Mouse (Mus musculus) forebrain, embryonic 15.5 days (tissue): Measurements from ENCODE around the gene Ccdc85b. TPM values are rescaled to one million over a fixed set of nuclear protein-coding genes. Genes with fewer than 3 reads are reported as not detected.
A peak's percentile ranks its signal among the peaks of the same experiment; 100 is the strongest.

Source experiments
- ATAC-seq: fragments of 200-750 bp; cut with Nextera tagmentation; replicated peaks from 2 replicates; pipeline ENCODE4 v1.8.0; 2017; ENCODE audit warnings: mild to moderate bottlenecking, moderate TSS enrichment, moderate library complexity
- H3K27ac ChIP-seq: fragments of 300-500 bp; sonication (generic); replicated peaks from 2 replicates; pipeline ENCODE4 v1.5.1; 2015; ENCODE audit warnings: mild to moderate bottlenecking, inconsistent platforms
- H3K27me3 ChIP-seq: fragments of 300-500 bp; sonication (generic); 2 replicates; pipeline ENCODE4 v1.6.1; 2015; ENCODE audit warnings: inconsistent platforms
- H3K36me3 ChIP-seq: fragments of 300-500 bp; sonication (generic); 2 replicates; pipeline ENCODE4 v1.6.1; 2015; ENCODE audit warnings: mild to moderate bottlenecking, inconsistent platforms
- H3K4me1 ChIP-seq: fragments of 300-500 bp; sonication (generic); 2 replicates; pipeline ENCODE4 v1.6.1; 2015; ENCODE audit warnings: inconsistent platforms
- H3K4me2 ChIP-seq: fragments of 300-500 bp; sonication (generic); replicated peaks from 2 replicates; pipeline ENCODE4 v1.6.1; 2015; ENCODE audit warnings: mild to moderate bottlenecking, inconsistent platforms
- H3K4me3 ChIP-seq: fragments of 300-500 bp; sonication (generic); 2 replicates; pipeline ENCODE4 v1.5.1; 2015; ENCODE audit warnings: mild to moderate bottlenecking, inconsistent platforms
- H3K9ac ChIP-seq: fragments of 300-500 bp; sonication (generic); replicated peaks from 2 replicates; pipeline ENCODE4 v1.6.1; 2015; ENCODE audit warnings: mild to moderate bottlenecking, inconsistent platforms
- H3K9me3 ChIP-seq: fragments of 300-500 bp; sonication (generic); 2 replicates; pipeline ENCODE4 v1.6.1; 2016; ENCODE audit warnings: inconsistent platforms
- WGBS: fragments of 180-500 bp; shearing (Covaris S2); methylation state at CpG from one replicate; pipeline ENCODE4 v1.1.7; 2015; ENCODE audit warnings: mixed read lengths; 5-methylcytosine and 5-hydroxymethylcytosine counted together
- polyA plus RNA-seq: library from polyadenylated mRNA; unstranded; fragments of >200 nt; fragmentation: Nextera tagmentation; extraction: Ambion mirVana; gene quantifications from 2 replicates; pipeline ENCODE4 v1.2.1, GENCODE M21; 2015

Ccdc85b gene
- polyA plus RNA-seq, 1 experiment from 2014 or later: 10.7 TPM

DNA sequence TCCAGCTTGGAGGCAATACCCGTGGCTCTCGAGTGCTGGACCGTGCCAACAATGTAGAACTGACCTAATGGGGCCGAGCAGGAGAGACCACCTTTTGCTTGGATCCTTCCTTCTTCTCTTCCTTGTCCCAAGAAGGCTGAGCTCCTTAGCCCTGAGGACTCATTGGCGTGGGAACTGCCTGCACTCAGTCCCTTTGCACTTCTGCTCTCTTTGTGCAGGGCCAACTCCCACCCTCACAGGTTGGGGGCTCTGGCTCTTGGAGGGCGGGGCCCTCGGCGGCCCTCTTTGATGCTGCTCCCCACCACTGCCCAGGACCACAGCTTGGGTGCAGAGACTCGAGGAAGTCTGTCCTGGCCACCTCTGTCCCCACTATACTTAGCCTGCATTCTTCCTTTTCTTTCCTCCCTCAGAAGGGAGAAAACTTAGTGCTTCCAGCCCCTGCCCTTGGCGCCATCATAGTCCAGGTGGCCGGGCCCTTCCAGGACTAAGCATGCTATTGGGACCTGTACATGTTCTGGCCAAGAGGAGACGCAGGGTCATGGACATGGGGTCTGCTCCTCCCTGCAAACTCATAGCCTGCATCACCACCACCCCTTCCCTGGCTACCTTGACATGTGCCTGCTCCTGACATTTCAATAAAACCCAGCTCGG lies 30.9 kb downstream of the Ccdc85b start:
- no peak for ATAC-seq
- Histone ChIP-seq H3K4me3 (no peak overlapping the region), H3K27ac (no peak overlapping the region), H3K36me3 (peaks cover 12% of the 10 kb centered on the region), H3K9ac (no peak overlapping the region), H3K4me1 (peaks cover 42% of the 10 kb centered on the region), H3K9me3 (no peaks in the 10 kb centered on the region), H3K27me3 (no peaks in the 10 kb centered on the region), H3K4me2 (no peak overlapping the region)
- WGBS: 93% methylated on average over 13 of the region's 13 CpGs

DNA sequence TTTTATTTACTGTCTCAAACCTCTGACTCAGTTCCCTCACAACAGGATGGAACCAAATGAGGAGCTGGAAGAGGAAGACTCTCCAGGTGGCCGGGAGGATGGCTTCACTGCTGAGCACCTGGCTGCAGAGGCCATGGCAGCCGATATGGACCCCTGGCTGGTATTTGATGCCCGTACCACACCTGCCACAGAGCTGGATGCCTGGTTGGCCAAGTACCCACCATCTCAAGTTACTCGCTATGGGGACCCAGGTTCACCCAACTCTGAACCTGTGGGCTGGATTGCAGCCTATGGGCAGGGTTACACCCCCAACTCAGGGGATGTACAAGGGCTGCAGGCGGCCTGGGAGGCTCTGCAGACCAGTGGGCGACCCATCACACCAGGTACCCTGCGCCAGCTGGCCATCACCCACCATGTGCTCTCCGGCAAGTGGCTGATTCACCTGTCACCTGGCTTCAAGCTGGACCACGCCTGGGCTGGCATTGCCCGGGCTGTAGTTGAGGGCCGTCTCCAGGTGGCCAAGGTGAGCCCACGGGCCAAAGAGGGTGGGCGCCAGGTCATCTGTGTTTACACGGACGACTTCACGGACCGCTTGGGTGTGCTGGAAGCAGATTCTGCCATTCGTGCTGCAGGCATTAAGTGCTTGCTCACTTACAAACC lies 31.7 kb downstream of the Ccdc85b start:
- 91% methylated on average over 18 of the region's 18 CpGs for WGBS
- Histone ChIP-seq H3K27ac (peak overlapping the region; percentile 87; the same call in 1 of the 2 replicates), H3K36me3 (peaks cover 13% of the 10 kb centered on the region), H3K4me2 (peak overlapping the region; percentile 67), H3K4me1 (peaks cover 43% of the 10 kb centered on the region), H3K9me3 (no peaks in the 10 kb centered on the region), H3K4me3 (peak overlapping the region; percentile 81), H3K9ac (peak overlapping the region; percentile 89), H3K27me3 (no peaks in the 10 kb centered on the region)
- no peak for ATAC-seq

DNA sequence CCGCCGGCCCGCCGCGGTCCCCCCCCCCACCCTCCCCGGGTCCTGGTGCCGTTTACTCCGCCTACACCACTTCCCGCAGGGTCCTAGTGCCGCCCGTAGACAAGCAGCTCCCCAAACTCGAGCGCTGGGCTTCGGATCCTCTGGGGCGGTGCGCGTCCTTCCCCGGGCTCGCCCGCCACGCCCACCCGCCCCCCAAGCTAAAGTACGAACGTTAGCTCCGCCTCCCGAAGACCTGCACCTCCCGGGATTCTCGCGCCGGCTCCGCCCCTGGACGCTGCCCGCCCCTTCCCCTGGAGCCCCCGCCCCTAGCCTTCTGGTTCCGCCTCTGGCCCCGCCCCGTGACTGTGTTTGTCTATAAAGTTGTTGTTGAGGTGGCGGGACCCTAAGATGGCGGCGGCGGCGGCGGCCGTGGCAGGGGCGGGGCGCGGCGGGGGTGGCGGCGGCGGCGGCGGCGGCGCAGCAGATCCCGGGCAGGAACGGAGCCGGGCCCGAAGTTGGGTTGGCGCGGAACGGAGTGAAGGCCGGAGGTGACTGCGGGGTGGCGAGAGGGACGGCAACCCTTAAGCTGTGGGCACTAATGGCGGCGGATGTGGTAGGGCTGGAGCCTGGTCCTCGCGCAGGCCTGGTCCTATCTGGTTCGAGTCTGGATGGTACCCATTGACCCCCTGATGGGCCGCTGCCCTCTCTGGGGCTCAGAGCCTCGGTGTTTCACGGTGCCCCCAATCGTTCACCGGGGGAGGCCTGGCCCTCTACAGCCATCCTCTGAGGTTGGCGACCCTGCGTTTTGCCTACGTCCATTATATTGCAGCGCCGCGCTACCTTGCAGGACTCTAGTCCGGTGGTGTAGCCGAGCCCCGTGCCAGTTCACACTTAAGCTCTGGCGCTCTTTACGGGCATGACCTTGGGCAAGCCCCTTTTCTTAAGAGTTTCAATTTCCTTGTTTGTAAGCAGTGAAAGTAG lies 32.6 kb downstream of the Ccdc85b start, which contains the start of the genes Drap1 and AI837181:
TSS of gene Drap1 (minus strand) at position 198 of the 960 bp plus-strand sequence.
TSS of gene AI837181 (plus strand) at position 363 of the 960 bp plus-strand sequence.
- peaks cover 19% of the 10 kb centered on the region for H3K36me3 ChIP-seq
- WGBS: under 1% methylated on average over 75 of the region's 87 CpGs

DNA sequence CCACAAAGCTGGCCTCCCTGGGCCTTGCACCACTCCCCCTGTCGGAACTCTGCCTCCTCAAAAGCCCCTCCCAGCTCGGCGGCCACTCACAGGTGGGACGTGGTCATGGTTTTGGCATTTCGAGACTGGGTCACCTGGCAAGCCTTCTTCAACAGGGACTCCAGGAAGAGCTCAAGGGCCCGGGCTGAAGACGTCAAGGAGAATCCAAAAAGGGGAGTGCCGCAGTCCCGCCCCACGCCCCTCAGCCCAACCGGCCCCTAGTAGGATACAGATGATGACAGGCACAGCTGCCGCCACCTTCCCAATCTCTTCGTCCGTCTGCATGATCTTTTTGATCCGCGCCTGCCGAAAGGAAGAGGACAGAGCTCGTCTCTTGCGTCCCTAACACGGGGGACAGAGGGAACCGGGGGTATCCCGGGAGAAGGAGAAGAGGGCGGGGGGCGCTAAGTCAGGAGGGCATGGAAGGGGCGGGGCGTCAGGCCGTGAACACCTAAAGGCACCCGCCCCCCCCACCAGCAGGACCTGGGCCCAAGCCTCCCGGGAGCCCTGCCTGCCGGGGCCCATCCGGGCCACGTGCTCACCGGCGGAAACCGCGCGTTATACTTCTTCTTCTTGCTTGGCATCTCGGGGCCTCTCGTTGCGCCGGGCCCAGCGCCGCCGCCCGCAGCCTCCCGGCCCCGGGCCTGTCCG lies 33.5 kb downstream of the Ccdc85b start:
- Histone ChIP-seq H3K9ac (peak overlapping the region; percentile 66), H3K27ac (peak overlapping the region; percentile 85), H3K36me3 (peaks cover 22% of the 10 kb centered on the region), H3K4me1 (peaks cover 43% of the 10 kb centered on the region), H3K4me3 (peak overlapping the region; percentile 81), H3K9me3 (no peaks in the 10 kb centered on the region), H3K27me3 (no peaks in the 10 kb centered on the region), H3K4me2 (peak overlapping the region; percentile 80)
- WGBS: 3% methylated on average over 34 of the region's 48 CpGs
- ATAC-seq: peak; percentile 17

More for the DNA sequence above, 32.6 kb downstream of the Ccdc85b start, which contains the start of the genes Drap1 and AI837181:
- Histone ChIP-seq H3K4me3 (peak within 1 kb of the TSS; percentile 81), H3K4me1 (peaks cover 43% of the 10 kb centered on the region), H3K9me3 (no peaks in the 10 kb centered on the region), H3K4me2 (peak within 1 kb of the TSS; percentile 80), H3K27ac (peak within 1 kb of the TSS; percentile 87), H3K27me3 (no peaks in the 10 kb centered on the region), H3K9ac (peak within 1 kb of the TSS; percentile 89)
- peak; percentile 93 for ATAC-seq

DNA sequence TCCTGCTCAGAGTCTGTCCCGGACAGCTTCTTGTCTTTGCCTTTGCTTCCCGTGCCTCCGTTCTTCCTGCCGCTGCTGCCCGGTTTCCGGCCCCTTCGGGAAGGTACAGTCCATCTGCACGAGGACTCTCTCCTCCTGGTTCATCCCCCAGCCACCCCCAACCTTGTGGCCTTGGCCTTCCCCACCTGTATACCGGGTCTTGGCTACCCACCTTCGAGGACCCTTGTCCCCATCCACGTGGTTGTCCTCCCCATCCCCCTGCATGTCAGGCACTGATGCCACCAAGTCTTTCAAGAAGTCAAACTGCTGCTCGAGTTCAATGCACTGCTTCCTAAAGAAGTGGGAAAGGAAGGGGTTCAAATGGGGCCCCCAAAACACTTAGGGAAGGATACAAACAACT lies 34.1 kb downstream of the Ccdc85b start:
- 62% methylated on average over 12 of the region's 12 CpGs for WGBS
- Histone ChIP-seq H3K27me3 (no peaks in the 10 kb centered on the region), H3K4me2 (peak overlapping the region; percentile 80), H3K4me1 (peaks cover 43% of the 10 kb centered on the region), H3K36me3 (peaks cover 22% of the 10 kb centered on the region), H3K27ac (no peak overlapping the region), H3K9ac (peak overlapping the region; percentile 66), H3K9me3 (no peaks in the 10 kb centered on the region), H3K4me3 (peak overlapping the region; percentile 81)
- ATAC-seq: no peak

DNA sequence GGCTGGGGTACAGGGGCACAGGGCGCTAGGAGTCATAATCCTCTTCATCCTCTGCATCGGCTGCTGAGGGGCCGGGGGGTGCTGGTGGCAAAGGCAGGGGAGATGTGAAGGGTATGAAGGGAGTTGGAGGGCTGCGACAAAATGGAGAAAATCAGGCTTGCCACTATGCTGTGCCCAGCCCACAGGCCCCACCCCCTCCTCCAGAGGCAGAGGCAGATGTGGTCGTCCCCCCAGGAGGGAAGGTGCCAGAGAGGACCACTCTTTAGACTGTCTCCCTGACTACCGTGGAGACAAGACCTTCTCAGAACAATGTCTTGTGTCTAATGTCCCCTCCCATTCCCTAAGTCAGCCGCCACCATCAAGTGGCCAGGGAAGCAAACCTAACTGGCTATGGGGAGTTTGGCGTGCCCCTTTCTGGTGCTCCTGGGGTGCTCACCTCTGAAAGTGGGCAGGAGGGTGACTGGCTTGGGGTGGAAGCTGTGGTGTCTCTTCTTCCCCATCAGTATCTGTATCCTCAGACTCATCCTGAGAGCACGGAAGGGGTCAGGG lies 34.7 kb downstream of the Ccdc85b start:
- WGBS: 75% methylated on average over 9 of the region's 9 CpGs
- H3K9ac ChIP-seq: peak overlapping the region; percentile 66; the same call in 1 of the 2 replicates

DNA sequence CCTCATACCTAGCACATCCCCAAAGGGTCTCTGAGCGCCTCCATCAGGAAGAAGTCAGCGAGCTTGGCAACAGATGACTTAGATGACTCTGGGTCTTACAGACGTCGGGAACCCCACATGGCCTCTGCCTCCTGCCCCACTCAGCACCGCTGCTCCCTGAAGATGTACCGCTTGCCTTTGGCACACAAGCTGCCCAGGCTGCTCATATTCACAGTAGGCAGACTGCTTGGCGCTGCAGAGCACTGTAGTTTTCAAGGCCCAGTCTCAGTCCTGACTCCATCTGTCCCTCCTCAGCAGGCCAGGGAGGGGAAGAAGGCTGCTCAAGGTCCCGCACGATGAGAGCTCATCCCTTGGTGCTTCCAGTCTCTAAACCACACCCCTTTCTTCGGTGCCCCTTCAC lies 35.4 kb downstream of the Ccdc85b start:
- Histone ChIP-seq H3K4me2 (no peak overlapping the region), H3K9me3 (no peaks in the 10 kb centered on the region), H3K4me1 (peaks cover 43% of the 10 kb centered on the region), H3K36me3 (peaks cover 20% of the 10 kb centered on the region), H3K9ac (no peak overlapping the region), H3K27me3 (no peaks in the 10 kb centered on the region), H3K27ac (no peak overlapping the region), H3K4me3 (no peak overlapping the region)
- 86% methylated on average over 10 of the region's 10 CpGs for WGBS
- no peak for ATAC-seq

More for the DNA sequence above, 34.7 kb downstream of the Ccdc85b start:
- Histone ChIP-seq H3K4me1 (peaks cover 43% of the 10 kb centered on the region), H3K27me3 (no peaks in the 10 kb centered on the region), H3K4me3 (peak overlapping the region; percentile 81), H3K4me2 (peak overlapping the region; percentile 80), H3K36me3 (peaks cover 22% of the 10 kb centered on the region), H3K27ac (no peak overlapping the region), H3K9me3 (no peaks in the 10 kb centered on the region)
- no peak for ATAC-seq

DNA sequence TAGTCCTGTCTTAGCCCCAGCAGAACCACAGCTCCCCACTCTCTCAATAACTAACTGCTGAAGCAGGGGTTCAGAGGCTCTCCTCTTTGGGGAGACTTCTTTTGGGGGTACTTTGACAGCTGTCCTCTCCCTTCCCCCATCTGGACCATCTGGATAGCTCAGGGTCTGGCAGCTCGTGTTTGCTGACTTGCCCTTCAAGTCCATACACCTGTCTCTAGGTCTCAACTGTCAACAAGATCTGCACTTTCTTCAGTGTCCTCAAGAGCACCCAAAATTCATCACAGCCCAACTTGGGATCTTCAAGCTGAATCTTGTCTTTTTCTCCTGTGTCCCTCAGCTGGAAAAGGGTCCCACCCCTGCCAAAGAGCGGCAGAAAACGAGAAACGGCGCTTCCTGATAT lies 35.9 kb downstream of the Ccdc85b start:
- no peaks in the 10 kb centered on the region for H3K27me3 ChIP-seq
- peaks cover 38% of the 10 kb centered on the region for H3K4me1 ChIP-seq
- H3K4me3 ChIP-seq: no peak overlapping the region
- peaks cover 16% of the 10 kb centered on the region for H3K36me3 ChIP-seq
- H3K9ac ChIP-seq: 0 out of 2 replicates have a peak overlapping the region, but pooled peaks have one; percentile 7
- no peaks in the 10 kb centered on the region for H3K9me3 ChIP-seq
- no peak overlapping the region for H3K27ac ChIP-seq
- ATAC-seq: no peak
- 86% methylated on average over 5 of the region's 5 CpGs for WGBS
- no peak overlapping the region for H3K4me2 ChIP-seq

DNA sequence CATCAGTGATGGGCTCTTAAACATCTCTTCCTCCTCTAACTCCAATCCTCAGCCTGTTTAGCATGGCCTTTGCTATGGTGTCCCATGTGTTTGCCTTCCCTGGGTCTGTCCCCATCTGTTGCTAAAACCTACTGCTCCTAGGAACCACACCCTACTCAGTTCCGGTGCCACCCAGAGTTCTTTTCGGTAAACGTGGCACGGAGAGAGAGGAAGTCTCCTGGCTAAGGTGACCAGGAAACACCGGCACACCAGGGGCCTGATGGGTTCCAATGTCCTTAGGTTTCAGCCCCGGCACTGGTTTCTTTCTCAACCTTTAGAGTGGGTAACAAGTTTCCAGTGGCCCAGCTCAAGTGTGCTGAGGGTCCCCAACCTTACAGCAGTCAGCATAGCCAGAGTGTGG lies 37.1 kb downstream of the Ccdc85b start:
- H3K27me3 ChIP-seq: no peaks in the 10 kb centered on the region
- no peak overlapping the region for H3K9ac ChIP-seq
- no peaks in the 10 kb centered on the region for H3K9me3 ChIP-seq
- WGBS: 96% methylated on average over 6 of the region's 6 CpGs
- H3K4me3 ChIP-seq: no peak overlapping the region
- peaks cover 26% of the 10 kb centered on the region for H3K4me1 ChIP-seq
- no peak overlapping the region for H3K4me2 ChIP-seq
- peaks cover 16% of the 10 kb centered on the region for H3K36me3 ChIP-seq
- ATAC-seq: no peak
- no peak overlapping the region for H3K27ac ChIP-seq

DNA sequence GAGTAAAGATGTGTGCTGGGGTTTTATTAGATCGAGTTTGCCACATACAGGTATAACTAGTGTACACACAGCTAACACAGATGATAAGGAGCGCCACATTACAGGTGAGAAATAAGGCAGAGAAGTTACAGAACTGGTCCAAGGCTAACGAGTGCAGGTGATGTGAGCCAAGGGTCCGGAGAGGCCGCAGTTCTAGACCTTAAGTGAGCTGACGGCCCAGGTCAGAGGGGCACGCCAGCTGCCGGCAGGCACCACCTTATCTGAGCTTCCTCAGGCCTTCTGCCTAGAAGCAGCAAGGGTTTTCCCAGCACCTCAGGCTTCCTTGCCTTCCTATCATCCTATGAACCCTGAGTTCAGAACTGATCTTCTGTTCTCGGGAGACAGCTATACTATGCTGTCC lies 38.1 kb downstream of the Ccdc85b start:
- WGBS: 90% methylated on average over 9 of the region's 9 CpGs
- no peaks in the 10 kb centered on the region for H3K27me3 ChIP-seq
- no peaks in the 10 kb centered on the region for H3K9me3 ChIP-seq
- H3K27ac ChIP-seq: no peak overlapping the region
- no peak overlapping the region for H3K4me2 ChIP-seq
- H3K4me3 ChIP-seq: no peak overlapping the region
- peaks cover 16% of the 10 kb centered on the region for H3K36me3 ChIP-seq
- H3K9ac ChIP-seq: no peak overlapping the region
- peaks cover 25% of the 10 kb centered on the region for H3K4me1 ChIP-seq
- ATAC-seq: no peak
